Mouse (Mus musculus) stomach, postnatal 0 days (tissue): ENCODE measurements around the gene Foxred2. TPM values are rescaled to one million over a fixed set of nuclear protein-coding genes. Genes with fewer than 3 reads are reported as not detected.

Source experiments
- ATAC-seq: fragments of 200-750 bp; cut with Nextera tagmentation; 2 replicates; pipeline ENCODE4 v1.8.0; 2017; ENCODE audit not compliant: low FRiP score, low TSS enrichment
- DNase-seq: peaks from one replicate; pipeline ENCODE4 v3.0.0-alpha.2; 2016; ENCODE audit warnings: low spot score
- H3K27ac ChIP-seq: fragments of 300-500 bp; sonication (generic); replicated peaks from 2 replicates; pipeline ENCODE4 v1.5.1; 2014; ENCODE audit warnings: mild to moderate bottlenecking, control low read depth
- H3K27me3 ChIP-seq: fragments of 300-500 bp; sonication (generic); 2 replicates; pipeline ENCODE4 v1.6.1; 2014; ENCODE audit warnings: low read length; ENCODE audit not compliant: control insufficient read depth, insufficient read depth
- H3K36me3 ChIP-seq: fragments of 300-500 bp; sonication (generic); 2 replicates; pipeline ENCODE4 v1.6.1; 2014; ENCODE audit warnings: low read length, mixed read lengths; ENCODE audit not compliant: control insufficient read depth, insufficient read depth
- H3K4me1 ChIP-seq: fragments of 300-500 bp; sonication (generic); replicated peaks from 2 replicates; pipeline ENCODE4 v1.6.1; 2014; ENCODE audit warnings: antibody characterized with exemption; ENCODE audit not compliant: control insufficient read depth, insufficient read depth
- H3K4me2 ChIP-seq: fragments of 300-500 bp; sonication (generic); replicated peaks from 2 replicates; pipeline ENCODE4 v1.6.1; 2014; ENCODE audit warnings: low read depth, mild to moderate bottlenecking, control low read depth, moderate library complexity
- H3K4me3 ChIP-seq: fragments of 300-500 bp; sonication (generic); 2 replicates; pipeline ENCODE4 v1.5.1; 2014; ENCODE audit warnings: low read depth, low read length, control low read depth
- H3K9ac ChIP-seq: fragments of 300-500 bp; sonication (generic); 2 replicates; pipeline ENCODE4 v1.6.1; 2014; ENCODE audit warnings: mild to moderate bottlenecking, low read length, control low read depth, mixed read lengths
- H3K9me3 ChIP-seq: fragments of 300-500 bp; sonication (generic); 2 replicates; pipeline ENCODE4 v1.6.1; 2016; ENCODE audit warnings: low read length; ENCODE audit not compliant: control insufficient read depth
- CTCF ChIP-seq: IDR thresholded peaks from 2 replicates; pipeline ENCODE4 v1.5.1; 2016; ENCODE audit warnings: antibody characterized with exemption, low read depth, mild to moderate bottlenecking, moderate library complexity
- EP300 ChIP-seq: optimal IDR thresholded peaks from 2 replicates; pipeline ENCODE3; 2016; ENCODE audit warnings: antibody characterized with exemption
- WGBS: fragments of 180-500 bp; shearing (Covaris S2); extraction: QIAGEN DNeasy Blood & Tissue Kit; methylation state at CpG from one replicate; pipeline ENCODE4 v1.1.7; 2014; 5-methylcytosine and 5-hydroxymethylcytosine counted together
- polyA plus RNA-seq: library from polyadenylated mRNA; unstranded; fragments of >200 nt; fragmentation: Nextera tagmentation; extraction: Ambion mirVana; gene quantifications from 2 replicates; pipeline ENCODE4 v1.2.1, GENCODE M21; 2015

The Foxred2 gene
- polyA plus RNA-seq, 1 experiment from 2014 or later = 0.62 TPM

GRCm38 (mm10) chr15:77981181-77981680 is 24.7 kb upstream of the Foxred2 start:
- TF ChIP-seq EP300 (no peak), CTCF (no peak)
- DNase-seq (no peak), ATAC-seq (no peak)
- no peak overlapping the region for H3K4me3 ChIP-seq
- H3K4me1 ChIP-seq = no peaks in the 10 kb centered on the region
- no peaks in the 10 kb centered on the region for H3K27me3 ChIP-seq
- no peak overlapping the region for H3K4me2 ChIP-seq
- no peak overlapping the region for H3K9ac ChIP-seq
- WGBS = 61% methylated on average over 5 of the region's 5 CpGs
- no peaks in the 10 kb centered on the region for H3K36me3 ChIP-seq
- no peaks in the 10 kb centered on the region for H3K9me3 ChIP-seq
- H3K27ac ChIP-seq = no peak overlapping the region

DNA sequence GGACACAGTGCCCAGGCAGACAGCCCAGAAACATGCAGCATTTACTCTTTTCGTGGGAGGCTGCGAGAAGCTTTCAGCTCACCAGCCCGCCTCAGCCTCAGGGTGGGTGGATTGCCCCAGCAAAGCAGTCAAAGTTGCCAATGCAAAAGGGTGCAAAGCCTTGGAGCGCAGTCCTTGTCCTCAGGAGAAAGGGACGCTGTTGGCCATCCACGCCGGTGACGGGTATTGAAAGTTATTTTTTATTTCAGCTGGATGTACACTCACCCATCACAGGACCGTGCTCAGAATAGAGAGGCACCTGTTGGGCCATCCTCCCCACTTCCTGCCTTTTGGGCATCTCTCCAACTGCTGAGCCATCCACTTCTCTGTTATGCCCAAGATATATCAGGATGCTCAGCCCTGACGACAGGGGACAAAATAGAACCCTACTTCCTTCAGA is 22.9 kb upstream of the Foxred2 start:
- DNase-seq = no peak
- Histone ChIP-seq H3K4me2 (no peak overlapping the region), H3K9me3 (no peaks in the 10 kb centered on the region), H3K4me3 (no peak overlapping the region), H3K36me3 (no peaks in the 10 kb centered on the region), H3K4me1 (no peaks in the 10 kb centered on the region), H3K9ac (no peak overlapping the region), H3K27ac (no peak overlapping the region), H3K27me3 (no peaks in the 10 kb centered on the region)
- no peak for ATAC-seq
- TF ChIP-seq CTCF (no peak), EP300 (no peak)
- WGBS = 85% methylated on average over 10 of the region's 10 CpGs

- DNase-seq = no peak
- H3K9ac ChIP-seq = no peak overlapping the region
- WGBS = 71% methylated on average over 3 of the region's 3 CpGs
- H3K9me3 ChIP-seq = no peaks in the 10 kb centered on the region
- ATAC-seq = no peak
- H3K27ac ChIP-seq = no peak overlapping the region
- no peak for TF ChIP-seq EP300
- no peak for TF ChIP-seq CTCF
- no peaks in the 10 kb centered on the region for H3K27me3 ChIP-seq
- H3K36me3 ChIP-seq = no peaks in the 10 kb centered on the region
- no peaks in the 10 kb centered on the region for H3K4me1 ChIP-seq
- no peak overlapping the region for H3K4me2 ChIP-seq
- no peak overlapping the region for H3K4me3 ChIP-seq
Observed at GRCm38 (mm10) chr15:77977663-77978062, 21.1 kb upstream of the Foxred2 start.

DNA sequence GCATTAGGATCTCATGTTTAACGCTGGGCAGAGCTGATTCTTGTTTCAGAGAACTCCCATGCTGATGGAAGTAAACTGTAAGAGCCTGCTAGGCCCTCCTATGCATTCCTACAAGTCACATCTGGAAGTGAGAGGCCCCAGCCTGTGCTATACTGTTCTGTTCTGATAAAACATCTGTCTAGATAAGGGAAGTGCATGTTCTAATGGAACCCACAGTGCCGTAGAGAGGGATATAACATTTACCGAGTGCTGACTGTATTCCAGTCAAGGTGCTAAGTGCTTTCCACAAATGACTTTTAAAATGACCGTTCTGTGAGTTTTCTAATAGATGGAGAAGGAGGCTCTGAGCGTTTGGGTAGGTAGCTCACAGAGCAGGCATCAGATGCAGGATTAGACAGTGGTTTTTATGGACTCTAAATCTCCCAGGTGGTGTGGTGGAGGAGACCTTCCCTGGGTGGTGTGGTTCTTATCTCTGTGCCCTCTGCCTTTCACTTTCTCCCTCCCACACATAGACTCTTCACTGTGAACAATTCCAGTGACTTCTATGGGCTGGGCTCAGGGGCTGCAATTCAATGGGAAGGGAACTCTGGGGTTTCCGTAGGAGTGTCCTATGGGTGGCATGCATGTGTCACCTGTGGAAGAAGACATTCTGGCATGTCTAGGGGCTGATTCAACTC is 17.8 kb upstream of the Foxred2 start:
- no peak overlapping the region for H3K4me3 ChIP-seq
- no peak overlapping the region for H3K4me2 ChIP-seq
- no peaks in the 10 kb centered on the region for H3K36me3 ChIP-seq
- DNase-seq (no peak), ATAC-seq (no peak)
- H3K9me3 ChIP-seq = no peaks in the 10 kb centered on the region
- H3K27me3 ChIP-seq = no peaks in the 10 kb centered on the region
- no peak for TF ChIP-seq CTCF
- no peak overlapping the region for H3K27ac ChIP-seq
- peaks cover 2% of the 10 kb centered on the region for H3K4me1 ChIP-seq
- H3K9ac ChIP-seq = no peak overlapping the region
- whole genome bisulfite sequencing = 65% methylated on average over 6 of the region's 6 CpGs

DNA sequence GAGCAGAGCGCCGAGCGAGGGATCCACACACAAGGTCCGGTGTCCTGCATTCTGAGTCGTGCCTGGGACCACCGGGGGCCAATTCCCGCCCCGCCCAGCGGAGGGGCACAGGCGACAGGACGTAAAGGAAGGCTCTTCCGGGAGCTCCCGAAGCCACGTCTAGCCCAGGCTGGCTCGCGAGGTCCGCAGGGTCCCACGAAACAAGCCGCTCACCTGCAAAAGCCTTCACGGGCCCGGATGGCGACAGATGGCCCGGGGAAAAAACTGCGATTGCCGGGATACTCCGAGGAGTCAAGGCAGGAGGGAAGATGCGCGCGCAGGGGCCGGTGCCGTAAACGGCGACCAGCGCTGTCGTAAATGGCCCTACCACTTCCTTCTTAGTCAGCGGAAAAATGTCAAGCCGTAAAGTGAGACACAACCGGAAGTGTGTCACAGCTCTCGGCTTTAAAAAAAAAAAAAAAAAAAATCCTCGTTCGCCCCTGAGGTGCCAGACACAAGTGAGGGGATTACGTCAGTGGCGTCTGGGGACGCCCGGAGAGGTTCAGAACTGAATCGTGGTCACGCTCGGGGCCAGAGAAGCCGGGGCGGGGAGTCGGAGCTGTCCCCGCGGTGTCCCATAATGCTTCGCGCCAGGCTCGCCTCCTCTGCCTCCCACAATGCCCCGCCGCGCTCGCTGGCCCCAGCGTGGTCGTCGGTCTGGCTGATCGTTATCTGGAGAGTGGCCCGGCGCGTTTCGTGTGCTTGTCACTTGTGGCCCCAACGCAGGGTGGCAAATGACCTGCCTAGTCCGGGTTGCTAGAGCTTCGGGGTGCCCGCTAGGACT is 14.2 kb upstream of the Foxred2 start, which contains the start of gene Eif3d:
Eif3d (minus strand) TSS at position 344 of the 823 bp plus-strand sequence.
- peak; percentile 86 for ATAC-seq
- Histone ChIP-seq H3K36me3 (peaks cover 21% of the 10 kb centered on the region), H3K9ac (peak within 1 kb of the TSS; percentile 97), H3K27ac (peak within 1 kb of the TSS; percentile 99), H3K4me2 (peak within 1 kb of the TSS; percentile 88), H3K9me3 (no peaks in the 10 kb centered on the region), H3K4me1 (peaks cover 6% of the 10 kb centered on the region), H3K27me3 (no peaks in the 10 kb centered on the region), H3K4me3 (peak within 1 kb of the TSS; percentile 94)
- DNase-seq = peak; percentile 96
- TF ChIP-seq CTCF (no peak), EP300 (peak; percentile 72)
- WGBS = under 1% methylated on average over 72 of the region's 72 CpGs
